Mouse (Mus musculus) mouse embryonic stem cell (cell line): ENCODE measurements around the gene Tnip3.

ENCODE experiments used
- in situ Hi-C, 2 experiments: fragments of 300-500 bp; cut with MboI; formaldehyde crosslinking; loops; 1 replicate in 1 of 2; 3 replicates in 1 of 2; pipeline ENCODE4 v1.14.3; 2019 to 2020; ENCODE audit warnings: low sequenced_read_pairs in 2 of 2, low pct_unique_long_range_greater_than_20kb in 1 of 2, mixed read lengths in 1 of 2; ENCODE audit not compliant: unreplicated experiment in 1 of 2

The Tnip3 gene

GRCm38 (mm10) chr6:65578151-65578973, 53.2 kb downstream of the Tnip3 start:
- in situ Hi-C loops, result no loop called here

- in situ Hi-C loops, result no loop called here
Measured at GRCm38 (mm10) chr6:65583029-65583428, 57.9 kb downstream of the Tnip3 start.

- in situ Hi-C loops, result no loop called here
Measured at GRCm38 (mm10) chr6:65584870-65585332, 59.8 kb downstream of the Tnip3 start.

GRCm38 (mm10) chr6:65585333-65586053, 60.4 kb downstream of the Tnip3 start:
- in situ Hi-C loops, result no loop called here

- in situ Hi-C loops, result no loop called here
Measured at GRCm38 (mm10) chr6:65588847-65589246, 63.7 kb downstream of the Tnip3 start.

- in situ Hi-C loops, result no loop called here
Measured at GRCm38 (mm10) chr6:65590018-65590417, 64.9 kb downstream of the Tnip3 start.

- in situ Hi-C loops, result no loop called here
Measured at GRCm38 (mm10) chr6:65594171-65594570, 69.1 kb downstream of the Tnip3 start.

GRCm38 (mm10) chr6:65595371-65595770, 70.3 kb downstream of the Tnip3 start:
- in situ Hi-C loops, result no loop called here

GRCm38 (mm10) chr6:65597056-65597818, 72.1 kb downstream of the Tnip3 start:
- in situ Hi-C loops, result no loop called here

- in situ Hi-C loops, result no loop called here
Measured at GRCm38 (mm10) chr6:65598522-65598921, 73.4 kb downstream of the Tnip3 start.

- in situ Hi-C loops, result no loop called here
Measured at GRCm38 (mm10) chr6:65599865-65600739, 75.0 kb downstream of the Tnip3 start.

- in situ Hi-C loops, result no loop called here
Measured at GRCm38 (mm10) chr6:65600887-65601286, 75.8 kb downstream of the Tnip3 start.

GRCm38 (mm10) chr6:65605778-65606177, 80.7 kb downstream of the Tnip3 start:
- in situ Hi-C loops, result no loop called here

- in situ Hi-C loops, result no loop called here
Measured at GRCm38 (mm10) chr6:65606946-65607345, 81.8 kb downstream of the Tnip3 start.

- in situ Hi-C loops, result no loop called here
Measured at GRCm38 (mm10) chr6:65611834-65612233, 86.7 kb downstream of the Tnip3 start.

- in situ Hi-C loops, result no loop called here
Measured at GRCm38 (mm10) chr6:65613924-65614585, 88.9 kb downstream of the Tnip3 start.

- in situ Hi-C loops, result no loop called here
Measured at GRCm38 (mm10) chr6:65615641-65616040, 90.5 kb downstream of the Tnip3 start.

GRCm38 (mm10) chr6:65621260-65621659, 96.1 kb downstream of the Tnip3 start:
- in situ Hi-C loops, result no loop called here
